Mouse (Mus musculus): ENCODE measurements around the gene Pcbp4. TPM values are rescaled to one million over a fixed set of nuclear protein-coding genes. Genes with fewer than 3 reads are reported as not detected.

Pcbp4 gene
- 100 to 1,000 TPM; 161 to 166 TPM for total RNA-seq (2021)

DNA sequence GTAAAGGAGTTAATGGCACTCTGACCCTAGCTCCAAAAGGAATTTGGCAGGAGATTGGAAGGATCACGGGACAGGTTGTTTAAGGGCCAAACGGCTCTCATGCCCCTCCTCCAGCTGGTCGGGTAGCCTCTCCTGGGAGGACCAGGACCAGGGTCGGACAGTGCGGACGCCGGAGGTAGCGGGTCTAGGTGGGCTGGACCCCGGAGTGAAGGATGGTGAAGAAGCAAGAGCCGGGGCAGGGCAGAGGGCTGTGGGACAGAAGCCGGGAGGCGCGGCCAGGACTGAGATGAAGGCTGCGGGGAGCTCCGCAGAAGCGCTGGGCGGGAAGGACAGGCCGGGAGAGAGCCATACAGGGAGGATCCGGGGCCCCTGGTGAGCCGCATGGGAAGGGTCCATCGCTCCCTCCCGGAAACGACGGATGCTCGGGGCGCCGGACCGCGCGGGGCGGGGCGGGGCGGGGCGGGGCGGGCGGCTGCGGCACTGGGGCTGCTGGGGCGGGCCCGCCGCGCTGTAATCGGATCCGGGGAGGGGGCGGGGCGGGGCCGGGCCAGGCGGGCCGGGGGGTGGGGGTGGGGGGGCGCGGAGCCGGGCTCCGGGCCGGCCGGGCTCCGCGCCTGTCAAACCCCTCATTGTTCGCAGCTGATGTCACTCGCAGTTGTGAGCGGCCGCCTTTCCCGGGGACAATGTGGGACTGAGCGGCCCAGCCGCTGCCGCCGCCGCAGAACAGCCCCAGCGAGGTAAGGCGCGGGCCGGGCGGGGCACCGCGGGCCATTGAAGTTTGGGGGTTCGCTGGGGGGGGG is at the start of gene Pcbp4:
TSS of gene Pcbp4 (plus strand) at position 21 of the 800 bp plus-strand sequence.
- peak in 1 of 2 experiments; percentile 49 for DNase-seq (ENCODE audit: low spot score in 2 of 2)
- intact Hi-C loops (cut with DNase I) = no loop called here

DNA sequence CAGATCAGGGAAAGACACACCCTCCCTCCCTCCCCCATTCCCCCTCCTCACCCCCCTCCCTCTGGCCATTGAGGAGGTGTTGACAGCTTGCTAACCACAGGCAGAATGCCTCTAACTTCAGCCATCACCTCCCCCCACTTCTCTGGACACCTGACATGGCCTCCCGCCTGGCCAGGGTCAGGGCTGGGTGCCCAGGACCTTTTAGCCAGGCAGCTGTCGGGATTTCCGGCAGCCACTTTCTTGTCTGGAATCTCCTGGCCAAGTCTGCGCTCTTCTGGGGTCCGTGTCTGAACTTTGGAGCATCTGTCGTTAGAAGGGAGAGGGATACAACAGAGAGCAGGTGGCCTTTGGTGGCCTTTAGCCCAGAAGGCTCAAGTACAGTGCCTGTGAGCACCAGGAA is 47.8 kb upstream of the Pcbp4 start:
- intact Hi-C loops (cut with DNase I) = no loop called here
- DNase-seq (ENCODE audit: low spot score in 2 of 2) = no peak

DNA sequence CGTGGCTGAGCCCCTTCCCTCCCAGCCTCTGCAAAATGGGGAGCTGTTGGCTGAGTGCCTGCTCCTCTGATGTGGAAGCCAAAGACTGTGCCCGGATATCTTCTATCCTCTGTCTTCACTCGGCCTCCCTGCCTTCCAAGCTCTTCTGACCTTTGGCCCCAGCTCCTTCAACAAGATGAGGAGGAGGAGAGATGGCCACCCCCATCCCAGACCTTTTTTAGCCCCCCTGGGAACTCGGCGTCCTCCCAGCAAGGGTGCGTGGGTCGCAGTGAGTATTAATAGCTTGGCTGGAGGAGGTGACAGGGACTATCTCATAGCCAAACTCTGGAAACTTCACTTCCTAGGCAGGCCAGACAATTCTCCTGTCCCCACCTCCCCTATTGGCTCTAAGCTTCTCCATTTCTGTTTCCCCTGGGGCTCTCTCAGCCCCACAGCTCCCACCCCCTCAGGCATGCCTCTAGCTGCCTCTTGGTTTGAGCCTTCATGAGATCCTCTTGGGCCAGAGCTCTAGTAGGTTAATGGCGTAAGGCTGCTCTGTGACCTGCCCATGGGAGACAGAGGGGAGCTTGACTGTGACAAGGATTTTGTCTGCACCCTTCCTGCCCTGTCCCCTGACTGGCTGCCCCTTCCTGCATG is 46.5 kb upstream of the Pcbp4 start:
- intact Hi-C loops (cut with DNase I) = loop anchor here (1.0 kb wide), 1 partner anchor 106 kb away; no protein-coding TSS in a partner anchor
- peak in 1 of 2 experiments; percentile 78 for DNase-seq (ENCODE audit: low spot score in 2 of 2)

GRCm38 (mm10) chr9:106409096-106409495 is 44.0 kb upstream of the Pcbp4 start:
- intact Hi-C loops (cut with DNase I) = no loop called here
- DNase-seq (ENCODE audit: low spot score in 2 of 2) = no peak

DNA sequence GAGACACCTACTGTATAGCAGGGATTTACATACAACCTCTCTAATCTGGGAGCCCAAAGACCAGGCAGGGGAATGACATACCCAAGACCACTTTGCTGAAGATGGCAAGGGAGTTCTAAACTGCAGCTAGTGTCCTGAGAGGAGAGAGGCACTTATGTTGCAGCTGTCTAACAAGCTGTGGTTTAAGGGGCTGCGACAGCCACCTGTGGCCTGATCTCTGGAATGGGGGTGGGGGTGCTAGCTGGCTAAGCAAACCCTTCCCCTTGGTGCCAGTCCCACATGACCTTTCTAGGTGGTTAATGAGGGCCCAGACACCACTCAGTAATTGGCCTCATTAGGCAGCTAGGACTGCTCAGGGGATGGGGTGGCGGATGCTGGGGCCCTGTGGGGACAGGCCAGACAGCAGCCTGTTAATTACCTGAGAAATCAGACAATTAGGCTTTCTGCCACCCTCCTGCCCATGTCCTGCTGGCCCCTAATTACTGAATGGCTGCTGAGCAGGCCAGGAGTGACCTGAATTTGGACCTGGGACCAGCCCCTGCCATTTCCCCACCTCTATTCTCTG is 42.9 kb upstream of the Pcbp4 start:
- intact Hi-C loops (cut with DNase I) = no loop called here
- no peak for DNase-seq (ENCODE audit: low spot score in 2 of 2)

- DNase-seq (ENCODE audit: low spot score in 2 of 2) = peak; percentile 50 to 86
- intact Hi-C loops (cut with DNase I) = no loop called here
Measured at GRCm38 (mm10) chr9:106411091-106411594, 41.9 kb upstream of the Pcbp4 start.

DNA sequence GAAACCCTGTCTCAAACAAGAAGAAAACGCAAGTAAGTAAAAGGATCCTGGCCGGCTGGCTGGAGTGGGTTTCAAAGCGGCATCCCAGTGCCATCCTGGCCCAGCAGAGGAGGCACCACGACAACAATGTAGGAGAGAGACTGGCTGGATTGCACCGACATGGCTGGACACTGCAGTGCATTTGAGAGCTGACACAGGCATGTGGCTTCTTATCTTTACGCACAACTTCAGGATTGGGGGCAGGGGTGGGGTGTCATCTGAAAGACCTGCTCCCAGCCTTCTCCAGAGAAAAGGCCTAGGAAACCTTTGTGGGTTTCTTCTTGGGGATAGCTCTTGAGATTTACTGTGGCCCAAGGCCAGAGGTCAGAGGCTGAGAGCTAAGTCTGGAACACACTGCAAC is 41.4 kb upstream of the Pcbp4 start:
- intact Hi-C loops (cut with DNase I) = no loop called here
- DNase-seq (ENCODE audit: low spot score in 2 of 2) = no peak

DNA sequence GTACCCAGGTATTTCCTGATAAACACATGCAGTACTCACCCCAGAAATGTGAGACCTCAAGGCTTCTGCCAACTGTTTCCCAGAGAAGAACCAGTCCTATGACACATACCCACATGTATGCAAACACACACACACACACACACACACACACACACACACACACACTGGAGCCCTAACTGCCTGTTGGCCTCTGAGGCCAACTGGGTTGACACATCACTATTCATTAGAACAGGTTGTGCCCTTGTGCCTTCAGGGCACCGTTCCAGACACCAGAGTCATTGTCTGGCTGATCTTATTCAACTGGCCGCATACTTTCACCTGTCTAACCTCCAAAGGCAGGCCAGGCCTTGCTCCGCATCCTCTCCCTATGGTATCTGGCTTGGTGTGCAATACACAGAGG is 40.9 kb upstream of the Pcbp4 start:
- DNase-seq (ENCODE audit: low spot score in 2 of 2) = no peak
- intact Hi-C loops (cut with DNase I) = no loop called here

DNA sequence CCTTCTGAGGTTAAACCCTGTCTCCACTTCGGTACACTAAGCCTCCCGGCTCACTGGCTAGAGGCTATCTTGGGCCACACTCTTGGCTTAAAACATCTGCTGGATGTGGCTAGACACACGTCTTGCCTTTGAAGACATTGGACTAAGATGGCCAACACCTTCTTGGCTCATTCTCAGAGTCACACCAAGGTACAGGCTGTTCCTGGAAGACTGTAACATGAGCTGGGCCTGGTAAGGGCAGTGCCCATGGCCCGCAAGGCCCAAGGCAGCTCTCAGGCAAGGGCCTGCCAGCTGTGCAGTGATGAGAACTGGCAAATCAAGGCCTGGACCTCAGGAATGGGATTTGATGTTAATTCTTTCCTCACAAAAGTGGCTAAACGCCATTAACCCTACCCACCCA is 39.5 kb upstream of the Pcbp4 start:
- intact Hi-C loops (cut with DNase I) = no loop called here
- DNase-seq (ENCODE audit: low spot score in 2 of 2) = no peak

DNA sequence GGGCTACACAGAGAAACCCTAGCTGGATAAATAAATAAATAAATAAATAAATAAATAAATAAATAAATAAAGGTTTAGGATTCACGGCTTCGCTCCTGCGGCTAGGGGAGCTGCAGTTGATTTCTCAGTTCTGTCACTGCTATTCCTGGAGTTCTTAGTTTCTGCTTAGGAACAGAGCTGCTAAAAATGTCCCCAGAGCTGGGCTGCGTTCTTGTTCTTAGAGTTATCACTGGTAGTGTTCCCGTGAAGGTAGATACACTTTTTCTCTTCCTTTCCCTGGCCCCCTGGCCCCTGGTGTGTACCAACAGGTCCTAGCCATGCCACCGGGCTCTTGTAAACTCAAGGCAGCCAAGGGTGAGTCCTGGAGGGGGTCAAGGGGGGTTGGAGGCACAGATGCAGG is 36.3 kb upstream of the Pcbp4 start:
- peak in 1 of 2 experiments; percentile 78 for DNase-seq (ENCODE audit: low spot score in 2 of 2)
- intact Hi-C loops (cut with DNase I) = no loop called here

DNA sequence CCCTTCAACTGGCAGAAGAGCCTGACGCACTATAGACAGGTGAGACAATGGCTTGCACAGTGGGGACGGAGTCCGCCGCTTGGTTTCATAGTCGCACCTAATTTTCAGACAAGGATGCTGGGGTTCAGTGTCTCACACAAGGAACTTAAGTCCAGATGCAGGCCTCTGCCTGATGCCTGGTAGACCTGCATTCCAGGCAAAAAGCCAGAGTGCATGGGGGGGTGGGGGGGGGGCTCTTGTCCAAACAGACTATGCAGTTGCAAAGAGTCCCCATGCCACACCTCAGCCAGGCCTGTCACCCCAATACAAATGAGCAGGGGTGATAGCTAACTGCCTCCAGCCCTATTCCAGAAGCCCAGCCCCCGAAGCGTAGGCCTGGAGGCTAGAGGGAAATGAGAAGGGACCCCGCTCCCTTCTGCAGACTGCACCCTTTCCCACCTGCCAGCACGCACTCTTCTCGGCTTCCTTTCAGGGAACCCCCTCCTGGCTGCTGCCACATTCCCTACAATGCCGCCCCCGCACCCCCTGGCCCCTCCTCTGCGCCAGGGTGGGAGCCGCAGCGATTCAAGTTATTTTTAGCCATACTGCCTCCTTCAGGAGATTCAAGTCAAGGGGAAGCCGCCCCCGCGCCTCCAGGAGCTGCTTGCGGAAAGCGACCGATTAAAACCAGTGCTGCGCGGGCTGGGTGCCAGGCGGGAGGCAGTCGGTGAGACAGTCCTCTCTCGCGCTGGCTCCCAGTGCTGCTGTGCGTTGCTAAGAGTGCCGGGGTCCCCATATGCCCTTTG is 35.1 kb upstream of the Pcbp4 start:
- intact Hi-C loops (cut with DNase I) = loop anchor here (1.0 to 2.0 kb wide), 4 partner anchors 48 to 128 kb away; no protein-coding TSS in a partner anchor
- peak; percentile 93 to 99 for DNase-seq (ENCODE audit: low spot score in 2 of 2)

DNA sequence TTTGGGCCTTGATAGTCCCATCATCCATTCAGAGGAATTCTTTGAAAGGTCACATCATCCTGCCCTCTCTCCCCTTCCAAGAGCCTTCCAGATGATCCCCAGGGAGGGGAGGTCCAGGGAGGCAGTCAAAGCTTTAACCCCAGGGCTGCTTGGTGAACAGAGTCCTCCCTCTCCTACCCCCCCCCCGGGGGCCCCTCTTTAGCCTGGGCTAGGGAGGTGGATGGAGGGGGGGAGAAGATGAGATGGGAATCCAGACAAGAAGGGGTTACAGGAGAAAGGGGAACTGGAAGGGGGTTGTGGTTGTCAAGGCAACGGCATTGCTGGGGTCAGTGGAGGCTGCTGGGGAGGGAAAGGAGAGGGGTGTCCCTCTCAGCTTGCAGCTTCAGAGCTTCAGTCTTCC is 32.5 kb upstream of the Pcbp4 start:
- intact Hi-C loops (cut with DNase I) = loop anchor here (1.0 to 10.0 kb wide), 3 partner anchors 114 to 206 kb away; no protein-coding TSS in a partner anchor
- DNase-seq (ENCODE audit: low spot score in 2 of 2) = no peak

GRCm38 (mm10) chr9:106421033-106421864 is 31.8 kb upstream of the Pcbp4 start:
- intact Hi-C loops (cut with DNase I) = loop anchor here (1.0 to 10.0 kb wide), 3 partner anchors 115 to 206 kb away; no protein-coding TSS in a partner anchor

GRCm38 (mm10) chr9:106421865-106422160 is 31.3 kb upstream of the Pcbp4 start:
- peak; percentile 88 to 94 for DNase-seq (ENCODE audit: low spot score in 2 of 2)
- intact Hi-C loops (cut with DNase I) = loop anchor here (1.0 to 10.0 kb wide), 3 partner anchors 116 to 207 kb away; no protein-coding TSS in a partner anchor

More at GRCm38 (mm10) chr9:106421033-106421864, 31.8 kb upstream of the Pcbp4 start:
- no peak for DNase-seq (ENCODE audit: low spot score in 2 of 2)

- intact Hi-C loops (cut with DNase I) = loop anchor here (2.0 to 10.0 kb wide), 2 partner anchors 48 to 214 kb away; partner anchors contain the start of gene Parp3
- DNase-seq (ENCODE audit: low spot score in 2 of 2) = peak in 1 of 2 experiments; percentile 32
Measured at GRCm38 (mm10) chr9:106428719-106429220, 24.3 kb upstream of the Pcbp4 start.

DNA sequence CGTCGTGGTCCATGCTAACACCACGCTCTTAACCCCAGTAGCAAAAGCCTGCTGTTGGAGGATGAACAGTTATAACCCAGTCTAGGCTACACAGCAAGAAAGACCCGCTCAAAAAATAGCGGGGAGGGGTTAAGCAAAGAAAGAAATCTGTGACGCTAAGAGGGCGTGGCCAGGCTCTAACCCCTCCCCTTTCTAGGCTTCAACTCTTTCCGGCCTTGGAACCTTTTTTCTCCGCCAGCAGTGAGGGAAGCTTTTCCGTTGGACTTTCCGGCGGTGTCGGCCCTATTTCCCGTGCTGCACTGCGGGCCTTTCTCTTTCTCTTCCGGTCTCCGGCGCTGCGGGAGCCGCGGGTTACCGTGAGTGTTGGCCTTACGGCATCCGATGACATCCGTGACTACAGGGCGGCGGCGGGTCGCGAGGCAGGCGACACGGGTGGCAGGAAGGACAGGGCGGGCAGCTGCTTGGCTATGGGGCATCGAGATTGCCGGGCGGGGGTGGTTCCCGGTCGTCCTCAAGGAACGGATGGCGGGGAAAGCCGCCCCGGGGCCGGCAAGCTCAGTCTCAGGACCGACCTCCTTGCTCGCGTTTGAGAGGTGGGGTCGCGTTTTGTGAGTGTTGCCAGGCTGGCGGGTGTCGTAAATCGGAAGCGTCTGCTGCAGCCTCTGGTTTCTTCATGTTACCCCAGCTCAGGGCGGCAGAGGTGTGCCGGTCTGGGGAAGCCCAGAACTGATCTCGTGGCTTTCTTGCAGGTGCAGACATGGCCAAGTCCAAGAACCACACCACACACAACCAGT is 23.7 kb upstream of the Pcbp4 start, which contains the start of gene Rpl29:
TSS of gene Rpl29 (plus strand) at position 234 of the 794 bp plus-strand sequence.
- DNase-seq (ENCODE audit: low spot score in 2 of 2) = peak; percentile 93 to 97
- intact Hi-C loops (cut with DNase I) = loop anchor here (2.0 to 10.0 kb wide), 2 partner anchors 47 to 215 kb away; partner anchors contain the start of gene Parp3

DNA sequence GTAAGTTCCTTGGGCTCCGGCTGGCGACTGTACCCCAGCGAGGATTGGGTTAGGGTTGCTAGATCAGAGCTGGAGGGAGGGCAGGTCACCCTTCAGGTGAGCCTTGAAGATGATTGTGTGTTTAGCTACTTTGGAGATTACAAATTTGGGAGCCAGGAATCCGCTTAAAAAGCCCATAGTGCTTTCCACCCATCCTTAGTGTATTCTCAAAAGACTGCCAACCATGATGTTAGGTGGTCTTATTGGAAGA is 23.2 kb upstream of the Pcbp4 start:
- intact Hi-C loops (cut with DNase I) = no loop called here
- DNase-seq (ENCODE audit: low spot score in 2 of 2) = no peak

- intact Hi-C loops (cut with DNase I) = no loop called here
- peak in 1 of 2 experiments; percentile 72 for DNase-seq (ENCODE audit: low spot score in 2 of 2)
Measured at GRCm38 (mm10) chr9:106433389-106433788, 19.7 kb upstream of the Pcbp4 start.
